Mouse (Mus musculus) hindbrain, embryonic 14.5 days (tissue): ENCODE measurements at regions not wholly inside any gene's neighbourhood (a gene's known extent, or its start where the extent isn't known, plus 50 kb on each side); places are given as distances from the start of the nearest gene placed in this dataset.

Experiments used
- ATAC-seq: fragments of 200-750 bp; cut with Nextera tagmentation; 2 replicates; pipeline ENCODE4 v1.8.0; 2017; ENCODE audit warnings: moderate number of reproducible peaks, mild to moderate bottlenecking, moderate TSS enrichment, moderate library complexity; ENCODE audit not compliant: low FRiP score
- DNase-seq: peaks from one replicate; pipeline ENCODE4 v3.0.0-alpha.2; 2015; ENCODE audit warnings: low spot score
- H3K27ac ChIP-seq: fragments of 300-500 bp; sonication (generic); 2 replicates; pipeline ENCODE4 v1.5.1; 2014; ENCODE audit warnings: mild to moderate bottlenecking, moderate library complexity
- H3K27me3 ChIP-seq: fragments of 300-500 bp; sonication (generic); 2 replicates; pipeline ENCODE4 v1.6.1; 2014; ENCODE audit warnings: mild to moderate bottlenecking, low read length, mixed read lengths; ENCODE audit not compliant: control insufficient read depth, insufficient read depth
- H3K36me3 ChIP-seq: fragments of 300-500 bp; sonication (generic); replicated peaks from 2 replicates; pipeline ENCODE4 v1.6.1; 2014; ENCODE audit not compliant: control insufficient read depth, insufficient read depth
- H3K4me1 ChIP-seq: fragments of 300-500 bp; sonication (generic); replicated peaks from 2 replicates; pipeline ENCODE4 v1.6.1; 2014; ENCODE audit warnings: antibody characterized with exemption, low read length, mixed read lengths; ENCODE audit not compliant: control insufficient read depth, insufficient read depth
- H3K4me2 ChIP-seq: fragments of 300-500 bp; sonication (generic); replicated peaks from 2 replicates; pipeline ENCODE4 v1.6.1; 2014; ENCODE audit warnings: mild to moderate bottlenecking, moderate library complexity
- H3K4me3 ChIP-seq: fragments of 300-500 bp; sonication (generic); replicated peaks from 2 replicates; pipeline ENCODE4 v1.5.1; 2014; ENCODE audit warnings: mild to moderate bottlenecking, low read length
- H3K9ac ChIP-seq: fragments of 300-500 bp; sonication (generic); 2 replicates; pipeline ENCODE4 v1.6.1; 2014
- H3K9me3 ChIP-seq: fragments of 300-500 bp; sonication (generic); 2 replicates; pipeline ENCODE4 v1.6.1; 2016; ENCODE audit warnings: low read length; ENCODE audit not compliant: control insufficient read depth
- WGBS: fragments of 180-500 bp; shearing (Covaris S2); extraction: QIAGEN DNeasy Blood & Tissue Kit; methylation state at CpG from one replicate; pipeline ENCODE4 v1.1.7; 2014; 5-methylcytosine and 5-hydroxymethylcytosine counted together

- H3K4me3 ChIP-seq: no peak overlapping the region
- H3K27me3 ChIP-seq: no peaks in the 10 kb centered on the region
- H3K9me3 ChIP-seq: no peaks in the 10 kb centered on the region
- no peak for DNase-seq
- no peak overlapping the region for H3K27ac ChIP-seq
- WGBS: 84% methylated on average over 1 of the region's 1 CpGs
- no peak for ATAC-seq
- H3K4me1 ChIP-seq: no peaks in the 10 kb centered on the region
- H3K4me2 ChIP-seq: no peak overlapping the region
- no peaks in the 10 kb centered on the region for H3K36me3 ChIP-seq
- no peak overlapping the region for H3K9ac ChIP-seq
These were observed 987.8 kb downstream of the Pcdh7 start for GRCm38 (mm10) chr5:58705561-58705960.

GRCm38 (mm10) chr5:58712381-58712780 is 994.6 kb downstream of the Pcdh7 start:
- Histone ChIP-seq H3K4me2 (no peak overlapping the region), H3K4me1 (no peaks in the 10 kb centered on the region), H3K9me3 (no peaks in the 10 kb centered on the region), H3K27me3 (no peaks in the 10 kb centered on the region), H3K9ac (no peak overlapping the region), H3K4me3 (no peak overlapping the region), H3K27ac (no peak overlapping the region), H3K36me3 (no peaks in the 10 kb centered on the region)
- WGBS: 60% methylated on average over 1 of the region's 1 CpGs
- ATAC-seq: no peak
- DNase-seq: no peak

GRCm38 (mm10) chr5:58733366-58733765 is 1015.6 kb downstream of the Pcdh7 start:
- Histone ChIP-seq H3K36me3 (no peaks in the 10 kb centered on the region), H3K9me3 (no peaks in the 10 kb centered on the region), H3K9ac (no peak overlapping the region), H3K4me1 (no peaks in the 10 kb centered on the region), H3K4me2 (no peak overlapping the region), H3K27me3 (no peaks in the 10 kb centered on the region), H3K27ac (no peak overlapping the region), H3K4me3 (no peak overlapping the region)
- WGBS: 92% methylated on average over 3 of the region's 3 CpGs
- no peak for ATAC-seq
- no peak for DNase-seq

GRCm38 (mm10) chr5:58733961-58734360 is 1016.2 kb downstream of the Pcdh7 start:
- Histone ChIP-seq H3K27me3 (no peaks in the 10 kb centered on the region), H3K9ac (no peak overlapping the region), H3K36me3 (no peaks in the 10 kb centered on the region), H3K4me1 (no peaks in the 10 kb centered on the region), H3K27ac (no peak overlapping the region), H3K4me3 (no peak overlapping the region), H3K4me2 (no peak overlapping the region), H3K9me3 (no peaks in the 10 kb centered on the region)
- 90% methylated on average over 2 of the region's 2 CpGs for WGBS
- DNase-seq: no peak
- ATAC-seq: no peak

GRCm38 (mm10) chr5:58736610-58737009 is 1018.8 kb downstream of the Pcdh7 start:
- Histone ChIP-seq H3K4me1 (no peaks in the 10 kb centered on the region), H3K4me3 (no peak overlapping the region), H3K9ac (no peak overlapping the region), H3K27ac (no peak overlapping the region), H3K4me2 (no peak overlapping the region), H3K27me3 (no peaks in the 10 kb centered on the region), H3K9me3 (no peaks in the 10 kb centered on the region), H3K36me3 (no peaks in the 10 kb centered on the region)
- 66% methylated on average over 9 of the region's 9 CpGs for WGBS
- no peak for ATAC-seq
- peak; percentile 59 for DNase-seq

- DNase-seq: no peak
- WGBS: 91% methylated on average over 4 of the region's 4 CpGs
- Histone ChIP-seq H3K9me3 (no peaks in the 10 kb centered on the region), H3K4me3 (no peak overlapping the region), H3K27me3 (no peaks in the 10 kb centered on the region), H3K4me2 (no peak overlapping the region), H3K9ac (no peak overlapping the region), H3K4me1 (no peaks in the 10 kb centered on the region), H3K27ac (no peak overlapping the region), H3K36me3 (no peaks in the 10 kb centered on the region)
- ATAC-seq: no peak
These were observed 1019.6 kb downstream of the Pcdh7 start for GRCm38 (mm10) chr5:58737264-58737883.

GRCm38 (mm10) chr5:58738041-58738440 is 1020.3 kb downstream of the Pcdh7 start:
- H3K9ac ChIP-seq: no peak overlapping the region
- no peaks in the 10 kb centered on the region for H3K27me3 ChIP-seq
- no peak overlapping the region for H3K4me3 ChIP-seq
- 75% methylated on average over 4 of the region's 4 CpGs for WGBS
- no peak overlapping the region for H3K4me2 ChIP-seq
- no peaks in the 10 kb centered on the region for H3K36me3 ChIP-seq
- H3K27ac ChIP-seq: no peak overlapping the region
- DNase-seq: no peak
- no peak for ATAC-seq
- H3K9me3 ChIP-seq: no peaks in the 10 kb centered on the region
- H3K4me1 ChIP-seq: no peaks in the 10 kb centered on the region

- Histone ChIP-seq H3K9ac (no peak overlapping the region), H3K36me3 (no peaks in the 10 kb centered on the region), H3K4me1 (no peaks in the 10 kb centered on the region), H3K4me3 (no peak overlapping the region), H3K9me3 (no peaks in the 10 kb centered on the region), H3K27ac (no peak overlapping the region), H3K27me3 (no peaks in the 10 kb centered on the region), H3K4me2 (no peak overlapping the region)
- no peak for DNase-seq
- 56% methylated on average over 1 of the region's 1 CpGs for WGBS
- ATAC-seq: no peak
These were observed 1023.0 kb downstream of the Pcdh7 start for GRCm38 (mm10) chr5:58740759-58741158.

GRCm38 (mm10) chr5:58747684-58748083 is 1029.9 kb downstream of the Pcdh7 start:
- DNase-seq (peak; percentile 24), ATAC-seq (no peak)
- Histone ChIP-seq H3K9me3 (no peaks in the 10 kb centered on the region), H3K36me3 (no peaks in the 10 kb centered on the region), H3K27ac (no peak overlapping the region), H3K4me2 (peak overlapping the region; percentile 19; the same call in 1 of the 2 replicates), H3K27me3 (no peaks in the 10 kb centered on the region), H3K4me3 (no peak overlapping the region), H3K4me1 (no peaks in the 10 kb centered on the region), H3K9ac (no peak overlapping the region)
- 10% methylated on average over 6 of the region's 6 CpGs for WGBS

- WGBS: 87% methylated on average over 6 of the region's 6 CpGs
These were observed 1034.0 kb downstream of the Pcdh7 start for GRCm38 (mm10) chr5:58751777-58752176.

More at GRCm38 (mm10) chr5:58751777-58752176, 1034.0 kb downstream of the Pcdh7 start:
- H3K27ac ChIP-seq: no peak overlapping the region
- no peaks in the 10 kb centered on the region for H3K9me3 ChIP-seq
- no peak overlapping the region for H3K9ac ChIP-seq
- H3K27me3 ChIP-seq: no peaks in the 10 kb centered on the region
- DNase-seq (no peak), ATAC-seq (no peak)
- no peak overlapping the region for H3K4me3 ChIP-seq
- H3K36me3 ChIP-seq: no peaks in the 10 kb centered on the region
- no peaks in the 10 kb centered on the region for H3K4me1 ChIP-seq
- H3K4me2 ChIP-seq: no peak overlapping the region
